Mouse (Mus musculus): ENCODE measurements around the gene Kit.

Gene Kit

DNA sequence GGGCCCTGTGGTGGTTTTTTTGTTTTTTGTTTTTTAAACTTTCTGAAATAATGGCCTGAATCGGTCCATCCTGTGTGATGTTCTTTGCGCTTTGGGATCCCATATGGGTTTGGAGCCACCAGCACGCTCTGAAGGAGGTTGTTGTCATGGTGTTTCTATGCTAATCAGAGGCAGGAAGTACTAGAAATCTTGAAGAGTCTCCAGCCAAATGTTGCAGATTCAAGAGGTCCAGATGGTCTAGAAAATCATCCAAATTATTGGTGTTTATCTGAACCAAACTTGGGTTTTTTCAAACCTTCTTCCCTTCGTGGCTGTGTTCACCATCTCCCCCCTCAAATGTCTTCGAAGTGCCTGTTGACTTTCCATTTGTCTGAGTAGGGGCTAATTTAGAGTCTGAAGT lies 72.3 kb downstream of the Kit start:
- DNase-seq = no peak

DNA sequence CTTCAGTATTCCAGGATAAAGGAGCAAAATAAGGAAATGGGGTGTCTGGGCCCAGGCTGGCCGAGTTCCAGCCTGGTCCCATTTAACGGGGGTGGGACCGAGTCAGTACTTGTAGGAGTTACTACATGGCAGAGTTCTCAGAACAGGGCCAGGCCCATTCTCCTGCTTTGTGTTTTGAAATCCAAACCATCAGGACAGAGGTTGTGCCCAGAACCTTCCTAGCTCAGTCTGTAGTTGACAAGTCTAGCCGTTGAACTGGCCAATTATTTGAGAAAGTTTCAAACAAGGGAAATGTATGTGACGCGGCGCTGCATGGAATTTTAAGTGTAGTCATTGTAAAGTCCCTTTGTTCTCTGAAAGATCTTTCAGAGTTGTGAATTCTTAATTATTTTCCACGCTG lies 75.8 kb downstream of the Kit start:
- no peak for DNase-seq

DNA sequence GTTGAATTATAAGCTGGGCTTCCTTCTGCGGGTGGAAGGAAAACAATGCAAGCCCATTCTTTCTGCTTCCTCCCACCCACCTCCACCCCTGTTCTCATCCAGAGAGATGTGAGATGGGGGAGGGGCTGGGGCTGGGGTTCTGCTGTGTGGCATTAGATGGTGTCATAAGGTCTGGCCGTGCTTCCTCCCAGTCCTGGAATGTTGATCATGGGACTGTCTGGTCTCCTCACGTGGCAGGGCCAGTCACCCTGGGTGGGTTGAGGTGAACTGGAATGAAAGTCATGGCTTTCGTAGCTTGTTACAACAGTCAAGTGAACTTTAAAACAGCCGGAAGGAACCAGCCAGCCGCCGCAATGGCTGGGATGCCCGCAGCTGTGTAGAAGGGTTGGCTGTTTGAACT lies 78.7 kb downstream of the Kit start:
- no peak for DNase-seq

DNA sequence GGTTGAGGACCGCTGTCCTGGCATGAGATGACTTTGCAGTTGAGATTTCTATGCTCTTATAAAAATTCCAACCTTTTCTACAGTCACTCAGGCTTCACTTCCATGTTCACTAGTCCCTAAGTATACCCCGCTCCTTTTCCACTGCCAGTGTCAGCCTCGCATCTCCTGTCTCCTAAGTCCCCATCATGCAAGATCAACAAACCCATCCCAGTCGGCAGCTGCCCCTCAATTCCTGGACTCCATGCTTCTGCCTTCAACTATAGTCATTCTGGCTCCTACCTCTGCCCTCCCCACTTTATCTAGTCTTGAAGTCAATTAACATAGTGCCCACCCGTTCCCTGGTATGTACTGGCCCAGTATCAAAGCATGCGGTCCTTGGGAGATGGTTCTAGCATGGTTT lies 83.9 kb downstream of the Kit start:
- DNase-seq = no peak

DNA sequence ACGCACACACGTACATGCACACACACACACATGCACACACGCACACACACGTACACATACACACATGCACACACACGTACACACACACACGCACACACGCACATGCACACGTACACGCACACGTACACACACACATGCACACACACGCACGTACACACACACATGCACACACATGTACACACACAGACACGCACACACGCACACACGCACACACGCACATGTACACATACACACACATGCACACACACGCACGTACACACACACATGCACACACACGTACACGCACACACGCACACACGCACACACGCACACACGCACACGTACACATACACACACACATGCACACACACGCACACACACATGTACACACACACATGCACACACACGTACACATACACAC lies 85.6 kb downstream of the Kit start:
- DNase-seq = no peak

DNA sequence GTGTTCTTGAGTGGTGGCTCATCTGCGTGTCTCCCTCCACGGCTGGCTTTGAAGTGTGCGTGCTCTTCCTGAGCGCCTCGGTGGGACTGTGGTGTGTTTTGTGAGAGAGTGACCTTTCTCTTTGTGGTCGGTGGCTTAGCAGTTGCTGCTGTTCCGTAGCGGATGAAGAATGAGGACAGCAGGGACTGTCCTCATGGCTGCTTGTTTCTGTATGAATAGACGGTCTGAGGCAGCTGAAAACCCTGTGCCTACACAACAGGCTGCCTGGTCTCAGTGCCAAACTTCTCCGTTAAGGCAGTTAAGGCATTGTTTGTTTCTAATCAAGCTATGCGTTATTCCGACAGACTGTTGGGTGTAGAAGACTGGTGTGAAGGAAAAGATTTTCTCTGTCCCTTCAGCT lies 87.8 kb downstream of the Kit start:
- DNase-seq = no peak

DNA sequence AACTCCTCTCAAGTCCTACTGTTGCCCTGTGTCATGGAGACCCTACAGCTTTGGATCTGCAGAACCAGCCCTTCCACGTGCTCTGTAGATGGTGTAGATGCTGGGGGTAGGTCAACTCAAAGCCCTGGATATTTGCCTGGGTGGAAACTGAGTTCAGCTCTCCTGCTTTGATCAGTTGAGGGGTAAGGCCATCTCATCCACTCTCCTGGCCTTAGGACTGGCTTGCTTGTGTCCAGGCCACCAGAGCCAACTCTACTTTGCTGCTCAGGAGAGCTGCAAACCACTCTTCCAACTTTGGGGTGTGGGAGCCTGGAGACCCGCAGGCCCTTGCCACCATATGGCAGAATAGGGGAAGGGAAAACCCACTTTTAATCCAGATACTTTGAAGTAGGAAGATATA lies 89.1 kb downstream of the Kit start:
- no peak for DNase-seq

DNA sequence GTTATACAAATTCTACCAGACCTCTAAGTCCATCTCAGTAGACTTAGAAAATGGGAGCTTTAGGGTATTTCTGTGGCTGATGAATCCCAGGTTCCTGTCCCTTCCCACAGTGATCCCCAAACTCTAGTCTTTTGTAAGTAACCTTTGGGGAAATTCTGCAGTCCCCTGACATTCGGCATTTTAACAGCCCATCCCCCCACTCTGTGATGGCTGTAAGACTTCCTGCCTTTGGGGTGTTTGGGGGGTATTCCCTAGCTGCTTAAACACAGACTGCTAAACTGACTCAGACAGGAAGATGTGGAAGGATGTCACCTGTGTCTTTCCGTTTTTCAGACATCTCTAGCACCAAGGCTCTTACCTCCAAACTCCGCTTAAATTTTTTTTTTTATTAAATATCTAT lies 92.4 kb downstream of the Kit start:
- DNase-seq = no peak

DNA sequence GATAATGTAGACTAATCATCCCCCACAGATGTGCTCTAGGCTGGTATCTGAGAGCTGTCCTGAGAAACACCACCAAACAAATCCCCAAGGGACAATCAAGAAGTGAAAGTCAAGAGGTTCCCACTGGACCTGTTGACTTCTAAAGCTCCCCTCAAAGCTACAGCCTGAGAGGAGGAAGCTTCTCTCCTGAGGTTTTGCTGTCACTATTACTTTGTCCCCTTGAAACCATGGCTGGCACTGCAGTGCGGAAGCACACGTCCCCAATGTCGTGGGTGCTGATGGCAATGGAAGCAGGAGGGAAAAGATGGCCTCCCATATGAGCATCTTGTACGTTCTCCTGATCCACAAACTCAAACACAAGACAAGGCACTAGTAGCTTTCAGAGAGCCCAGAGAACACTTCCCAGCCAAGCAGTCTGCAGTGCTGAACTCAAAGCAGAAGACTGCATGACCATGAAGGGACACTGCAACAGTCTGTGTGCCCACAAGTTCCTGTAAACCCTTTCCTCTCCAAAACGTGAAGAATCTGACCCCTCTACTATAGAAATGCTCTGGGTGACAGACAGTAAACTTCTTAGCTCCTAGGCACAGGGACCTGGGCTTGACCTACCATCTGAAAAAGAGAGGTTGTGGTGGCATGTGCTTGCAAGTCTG lies 96.5 kb downstream of the Kit start:
- no peak for DNase-seq

DNA sequence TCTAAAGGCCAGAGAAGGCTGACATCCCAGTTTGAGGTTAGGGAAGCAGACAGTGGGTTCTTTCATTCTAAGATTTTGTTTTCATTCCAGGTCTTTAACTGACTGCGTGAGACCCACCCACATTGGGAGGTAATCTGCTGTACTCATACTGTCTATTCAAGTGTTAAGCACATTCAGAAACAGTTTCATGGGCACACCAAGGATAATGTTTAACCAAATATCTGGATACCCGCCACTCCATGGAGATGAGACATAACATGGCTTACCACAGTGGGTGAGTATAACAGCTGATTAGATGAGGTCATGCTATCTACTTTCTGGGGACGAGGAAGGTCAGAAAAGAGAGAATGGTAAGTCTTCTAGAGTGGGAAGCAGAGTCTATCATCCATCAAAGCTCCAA lies 101.3 kb downstream of the Kit start:
- no peak for DNase-seq

DNA sequence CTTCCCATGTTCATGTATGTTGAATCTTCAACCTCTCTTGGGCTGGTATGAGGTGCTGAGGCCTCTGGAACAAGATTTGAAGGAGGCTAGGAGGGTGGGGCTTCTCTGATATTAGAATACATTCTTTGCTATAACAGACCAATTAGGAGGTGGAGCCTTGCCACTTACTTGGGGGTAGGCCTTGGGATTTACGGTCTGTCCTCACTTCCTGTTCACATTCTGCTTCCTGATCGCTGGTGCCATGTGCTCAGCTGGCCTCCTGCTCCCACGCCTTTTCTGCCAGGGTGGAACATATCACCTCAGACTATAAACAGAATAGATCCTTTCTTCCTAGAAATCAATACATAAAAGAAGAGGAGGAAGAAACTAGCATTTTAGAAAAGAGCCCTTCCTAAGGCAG lies 105.2 kb downstream of the Kit start:
- DNase-seq = no peak

DNA sequence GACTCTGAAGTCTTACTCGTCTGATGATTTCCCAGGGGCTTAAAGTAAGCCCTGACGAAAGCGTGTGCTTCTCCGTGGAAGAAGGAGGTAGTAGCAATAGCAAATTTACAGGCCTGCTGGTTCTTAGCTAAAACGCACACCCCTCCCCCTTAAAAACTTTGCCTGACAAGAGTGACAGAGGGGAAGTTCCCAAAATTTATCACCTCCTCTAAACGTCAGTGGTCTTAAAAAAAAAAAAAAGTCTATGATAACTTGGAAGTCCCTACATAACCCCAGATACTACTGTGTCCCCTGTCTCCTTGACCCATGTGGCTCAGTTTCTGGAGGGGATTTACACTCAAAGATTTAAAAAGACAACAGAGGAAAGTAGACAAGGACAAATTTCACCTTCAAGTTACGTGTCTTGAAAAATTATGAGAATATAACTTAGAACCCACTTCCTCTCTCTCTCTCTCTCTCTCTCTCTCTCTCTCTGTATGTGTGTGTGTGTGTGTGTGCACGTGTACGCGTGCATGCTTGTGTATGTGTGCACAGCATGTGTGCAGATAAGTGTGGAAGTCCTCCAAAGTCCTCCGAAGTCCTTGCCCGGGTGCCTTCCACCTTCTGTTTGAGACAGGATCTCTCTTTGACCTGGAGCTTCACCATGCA lies 120.6 kb downstream of the Kit start:
- DNase-seq = no peak

DNA sequence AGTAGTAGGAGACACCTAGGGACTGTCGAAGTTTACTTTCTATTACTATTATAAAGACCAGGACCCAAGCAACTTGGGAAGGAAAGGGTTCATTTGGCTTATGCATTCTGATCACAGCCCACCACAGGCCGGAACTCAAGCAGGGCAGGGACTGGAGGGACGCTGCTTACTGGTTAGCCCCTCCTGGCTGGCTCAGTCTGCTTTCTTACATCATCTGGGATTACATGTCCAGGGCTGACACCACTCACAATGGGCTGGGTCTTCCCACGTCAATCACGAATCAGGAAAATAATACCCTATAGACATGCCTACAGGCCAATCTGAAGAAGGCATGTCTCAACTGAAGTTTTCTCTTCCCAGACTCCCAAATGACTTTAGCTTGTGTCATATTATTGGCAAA lies 122.2 kb downstream of the Kit start:
- DNase-seq = no peak

DNA sequence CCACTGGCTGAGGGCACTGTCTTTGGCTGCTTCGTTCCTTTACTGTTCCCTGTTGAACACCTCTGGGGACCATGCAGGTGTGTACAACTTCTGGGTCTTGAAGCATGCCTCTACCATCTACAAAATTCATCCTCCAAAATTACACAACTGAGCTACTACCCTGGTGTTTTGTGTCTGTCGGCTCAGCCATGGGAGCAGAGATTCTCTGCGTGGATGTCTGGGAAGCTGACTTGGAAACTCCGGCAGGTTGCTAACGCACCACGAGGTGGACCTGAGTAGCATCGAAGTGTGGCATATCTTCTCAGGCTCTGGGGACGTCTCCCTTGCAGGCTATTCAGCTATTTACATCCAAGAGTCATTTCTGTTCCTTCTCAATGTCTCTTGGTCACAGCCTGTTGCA lies 123.8 kb downstream of the Kit start:
- DNase-seq = no peak

DNA sequence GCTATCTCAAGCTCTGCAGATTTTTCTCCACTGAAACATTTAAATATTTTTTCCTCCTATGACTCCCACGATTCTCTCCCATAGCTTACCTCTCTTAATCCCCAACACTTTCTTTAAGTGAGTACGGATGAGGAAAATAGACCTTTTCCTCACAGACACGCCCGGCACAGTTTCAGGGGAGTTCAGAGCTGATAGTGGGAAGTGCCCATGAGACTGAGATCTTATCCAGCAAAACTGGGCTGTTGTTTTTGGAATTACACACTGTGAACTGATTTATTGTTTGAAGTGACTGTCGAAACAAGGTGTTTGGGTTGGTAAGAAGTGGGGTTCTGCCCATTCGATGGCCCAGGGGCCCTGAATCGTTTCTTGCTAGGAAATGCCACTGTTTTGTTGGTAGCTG lies 124.4 kb downstream of the Kit start:
- DNase-seq = no peak

DNA sequence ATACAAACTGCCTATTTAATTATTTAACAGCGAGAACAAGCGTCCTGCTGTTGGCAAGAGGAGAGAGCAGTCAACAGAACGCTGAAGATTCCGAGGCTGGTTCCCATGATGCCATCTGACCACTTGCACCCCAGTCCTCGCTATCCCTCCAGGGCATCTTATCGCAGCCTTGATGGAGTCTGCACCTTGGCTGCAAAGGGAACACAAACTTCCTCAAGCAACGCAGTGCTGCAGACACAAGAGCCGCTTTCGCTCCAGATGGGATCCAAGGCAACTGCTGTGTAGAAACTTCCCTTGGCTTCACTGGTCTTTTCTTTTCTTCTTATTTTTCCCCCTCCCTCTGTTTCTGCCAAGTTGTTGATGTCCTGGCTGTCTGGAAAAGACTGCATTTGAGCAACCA lies 124.8 kb downstream of the Kit start:
- DNase-seq = no peak

DNA sequence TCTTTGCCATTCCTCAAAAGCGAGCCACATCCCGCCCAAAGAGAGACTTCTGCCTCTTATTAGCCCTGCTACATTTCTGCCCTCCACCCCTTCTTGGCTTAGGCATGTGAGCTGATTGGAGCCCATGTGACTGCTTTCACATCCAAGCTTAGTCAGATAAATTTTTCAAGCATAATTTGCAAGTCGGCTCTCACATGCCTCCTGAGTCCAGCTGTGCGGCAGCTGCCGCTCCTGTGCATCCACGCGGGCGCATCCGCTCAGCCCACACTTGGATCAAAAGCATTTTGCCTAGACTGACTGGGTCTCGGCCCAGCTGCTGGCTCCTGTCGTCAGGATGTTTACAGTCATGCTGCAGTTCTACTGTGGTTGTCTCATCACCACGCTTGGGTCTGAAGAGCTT lies 126.9 kb downstream of the Kit start:
- no peak for DNase-seq

DNA sequence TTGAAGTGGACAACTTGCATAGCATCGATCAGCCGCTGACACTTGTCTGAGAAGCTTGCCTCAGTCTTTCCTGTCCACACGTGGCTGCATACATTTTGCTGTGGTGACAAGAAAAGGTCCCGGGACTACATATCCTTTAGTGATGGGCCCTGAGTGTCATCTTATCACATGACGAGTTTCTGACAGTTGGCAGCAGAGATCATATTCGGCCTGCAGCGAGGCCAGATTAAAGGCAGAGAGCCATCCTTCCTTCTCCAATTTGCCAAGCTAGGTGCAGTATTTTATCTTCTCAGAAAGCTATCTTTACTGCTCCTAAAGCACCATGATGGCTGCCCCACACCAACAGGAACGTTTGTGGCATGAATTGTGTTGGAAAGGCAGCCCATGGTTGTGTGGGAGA lies 127.4 kb downstream of the Kit start:
- no peak for DNase-seq

DNA sequence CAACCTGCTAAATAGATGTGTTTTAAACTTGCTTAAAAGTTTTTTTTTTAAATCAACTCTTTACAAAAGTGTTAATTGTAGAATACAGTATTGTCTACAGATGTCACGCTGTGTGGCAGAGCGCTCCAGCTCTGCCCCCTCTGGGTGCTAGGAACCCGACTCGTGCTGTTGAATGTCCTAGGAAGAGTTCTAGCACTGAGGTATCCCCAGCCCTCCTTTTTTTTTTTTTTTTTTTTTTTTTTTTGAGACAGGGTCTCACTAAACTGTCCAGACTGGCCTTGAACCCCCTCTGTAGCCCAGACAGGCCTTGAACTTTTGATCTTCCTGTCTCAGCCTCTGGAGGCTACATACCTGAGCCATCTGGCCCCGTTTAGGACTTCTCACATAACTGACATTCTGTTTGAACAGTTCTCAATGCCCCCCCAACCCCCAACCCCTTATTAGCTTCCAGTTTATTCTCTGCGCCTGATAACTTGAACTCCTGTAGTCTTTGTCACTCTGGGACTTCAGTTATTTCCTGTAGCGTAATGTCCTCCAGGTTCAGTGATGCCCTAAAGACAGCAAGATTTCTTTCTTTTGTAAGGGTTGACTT lies 130.0 kb downstream of the Kit start:
- no peak for DNase-seq

DNA sequence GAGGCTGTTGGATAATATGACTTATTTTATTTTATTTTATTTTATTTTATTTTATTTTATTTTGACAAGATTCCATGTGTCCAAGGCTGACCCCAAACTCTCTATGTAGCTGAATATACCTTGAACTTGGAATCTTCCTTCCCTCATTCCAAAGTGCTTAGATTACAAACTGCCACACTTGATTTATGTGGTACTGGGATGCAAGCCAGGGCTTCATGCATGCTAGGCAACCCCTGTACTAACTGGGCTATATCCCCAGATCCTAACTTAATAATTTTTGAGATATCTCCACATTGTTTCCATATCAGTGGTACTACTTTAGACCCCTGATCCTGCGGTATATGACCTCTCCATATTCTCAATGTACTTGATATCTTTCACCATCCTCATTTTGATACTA lies 130.7 kb downstream of the Kit start:
- DNase-seq = no peak
